Mouse (Mus musculus): ENCODE data around the gene Vps26c. TPM values are rescaled to one million over a fixed set of nuclear protein-coding genes. Genes with fewer than 3 reads are reported as not detected.
A peak's percentile ranks its signal among the peaks of the same experiment; 100 is the strongest.
"Not testable (repeated sequence)": the region's sequence is repeated elsewhere in the genome, so short reads cannot be mapped to it uniquely, and the experiment has no call there.

The Vps26c gene
- total and polyA plus RNA-seq, 2 experiments = 18.8 to 33.1 TPM

GRCm38 (mm10) chr16:94473086-94473822 lies 53.4 kb downstream of the Vps26c start:
- H3K9ac ChIP-seq (ENCODE audit: low read depth, low read length) = no peak overlapping the region
- H3K4me1 ChIP-seq (ENCODE audit: control insufficient read depth, insufficient read depth, low read length) = no peaks in the 10 kb centered on the region; the same call in 1 of the 2 replicates
- no peaks in the 10 kb centered on the region for H3K79me2 ChIP-seq (ENCODE audit: control insufficient read depth, insufficient read depth, low read length)
- WGBS = 87% methylated on average over 11 of the region's 11 CpGs
- peaks cover 3% of the 10 kb centered on the region; the same call in 1 of the 2 replicates for H3K36me3 ChIP-seq (ENCODE audit: control insufficient read depth, insufficient read depth, low read length)
- H3K27me3 ChIP-seq (ENCODE audit: control insufficient read depth, insufficient read depth, low read length) = no peaks in the 10 kb centered on the region
- no peak overlapping the region for H3K4me3 ChIP-seq (ENCODE audit: insufficient read depth, low read depth, low read length)
- no peak for DNase-seq (ENCODE audit: extremely low read depth, low read depth, low spot score)
- H3K27ac ChIP-seq (replicated peaks; ENCODE audit: insufficient read depth, low read depth, low read length) = no peak overlapping the region
- TF ChIP-seq POLR2A (IDR thresholded peaks at IDR 0.05; ENCODE audit: extremely low read depth, insufficient read depth, low read length) (no peak), CTCF (IDR thresholded peaks at IDR 0.05; ENCODE audit: low read depth, low read length) (no peak)

DNA sequence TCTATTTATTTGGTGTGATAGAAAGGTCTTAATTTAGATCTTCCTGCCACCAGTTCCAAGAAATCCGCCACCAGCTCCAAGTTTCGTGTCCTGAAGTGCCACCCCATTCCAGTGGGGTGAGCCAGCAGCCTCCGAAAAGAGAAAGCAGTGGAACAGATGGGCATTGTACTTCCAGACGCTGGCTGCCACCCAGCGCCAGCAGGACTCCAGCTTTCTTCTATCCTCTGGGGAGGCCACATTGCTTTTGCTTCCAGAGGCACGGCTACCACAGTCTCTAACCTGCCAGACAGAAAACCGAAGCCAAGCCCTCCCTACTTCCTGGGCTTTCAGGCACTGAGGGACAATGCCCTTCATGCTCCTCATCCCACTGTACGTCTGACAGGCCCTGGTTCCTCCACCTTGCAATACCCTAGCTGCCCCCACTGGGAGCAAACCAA lies 54.1 kb downstream of the Vps26c start:
- H3K9ac ChIP-seq (ENCODE audit: low read depth, low read length) = no peak overlapping the region
- WGBS = 66% methylated on average over 8 of the region's 8 CpGs
- H3K79me2 ChIP-seq (ENCODE audit: control insufficient read depth, insufficient read depth, low read length) = no peaks in the 10 kb centered on the region
- H3K4me1 ChIP-seq (ENCODE audit: control insufficient read depth, insufficient read depth, low read length) = no peaks in the 10 kb centered on the region; the same call in 1 of the 2 replicates
- H3K36me3 ChIP-seq (ENCODE audit: control insufficient read depth, insufficient read depth, low read length) = peaks cover 5% of the 10 kb centered on the region; the same call in 1 of the 2 replicates
- no peak overlapping the region for H3K27ac ChIP-seq (replicated peaks; ENCODE audit: insufficient read depth, low read depth, low read length)
- no peak overlapping the region for H3K4me3 ChIP-seq (ENCODE audit: insufficient read depth, low read depth, low read length)
- TF ChIP-seq CTCF (IDR thresholded peaks at IDR 0.05; ENCODE audit: low read depth, low read length) (no peak), POLR2A (IDR thresholded peaks at IDR 0.05; ENCODE audit: extremely low read depth, insufficient read depth, low read length) (no peak)
- no peaks in the 10 kb centered on the region for H3K27me3 ChIP-seq (ENCODE audit: control insufficient read depth, insufficient read depth, low read length)
- no peak for DNase-seq (ENCODE audit: extremely low read depth, low read depth, low spot score)

- H3K27ac ChIP-seq (replicated peaks; ENCODE audit: insufficient read depth, low read depth, low read length) = no peak overlapping the region
- WGBS = 89% methylated on average over 2 of the region's 2 CpGs
These were observed 58.2 kb downstream of the Vps26c start for GRCm38 (mm10) chr16:94468391-94468790.

GRCm38 (mm10) chr16:94467337-94468055 lies 59.1 kb downstream of the Vps26c start:
- 88% methylated on average over 11 of the region's 11 CpGs for WGBS
- peak; percentile 10 for DNase-seq (ENCODE audit: extremely low read depth, low read depth, low spot score)

More at GRCm38 (mm10) chr16:94468391-94468790, 58.2 kb downstream of the Vps26c start:
- Histone ChIP-seq H3K4me3 (ENCODE audit: insufficient read depth, low read depth, low read length) (no peak overlapping the region), H3K79me2 (ENCODE audit: control insufficient read depth, insufficient read depth, low read length) (no peaks in the 10 kb centered on the region), H3K4me1 (ENCODE audit: control insufficient read depth, insufficient read depth, low read length) (no peaks in the 10 kb centered on the region; the same call in 1 of the 2 replicates), H3K27me3 (ENCODE audit: control insufficient read depth, insufficient read depth, low read length) (no peaks in the 10 kb centered on the region), H3K36me3 (ENCODE audit: control insufficient read depth, insufficient read depth, low read length) (peaks cover 7% of the 10 kb centered on the region; the same call in 1 of the 2 replicates), H3K9ac (ENCODE audit: low read depth, low read length) (no peak overlapping the region)
- no peak for DNase-seq (ENCODE audit: extremely low read depth, low read depth, low spot score)
- TF ChIP-seq CTCF (IDR thresholded peaks at IDR 0.05; ENCODE audit: low read depth, low read length) (no peak), POLR2A (IDR thresholded peaks at IDR 0.05; ENCODE audit: extremely low read depth, insufficient read depth, low read length) (no peak)

DNA sequence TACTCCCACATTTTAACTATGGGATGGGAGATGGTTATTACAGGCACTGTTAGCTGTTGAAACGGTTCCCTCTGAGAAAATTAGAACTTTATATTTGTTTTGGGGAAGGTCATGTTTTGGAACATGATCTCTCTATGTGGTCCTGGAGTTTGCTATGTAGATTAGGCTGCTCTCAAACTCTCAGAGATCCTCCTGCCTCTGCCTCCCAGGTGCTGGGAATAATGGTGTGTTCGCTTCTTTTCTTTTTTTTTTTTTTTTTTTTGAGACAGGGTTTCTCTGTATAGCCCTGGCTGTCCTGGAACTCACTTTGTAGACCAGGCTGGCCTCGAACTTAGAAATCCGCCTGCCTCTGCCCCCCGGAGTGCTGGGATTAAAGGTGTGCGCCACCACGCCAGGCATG lies 60.3 kb downstream of the Vps26c start:
- H3K36me3 ChIP-seq (ENCODE audit: control insufficient read depth, insufficient read depth, low read length) = peaks cover 11% of the 10 kb centered on the region; the same call in 1 of the 2 replicates
- WGBS = 93% methylated on average over 7 of the region's 7 CpGs
- H3K79me2 ChIP-seq (ENCODE audit: control insufficient read depth, insufficient read depth, low read length); H3K27ac ChIP-seq (replicated peaks; ENCODE audit: insufficient read depth, low read depth, low read length); H3K27me3 ChIP-seq (ENCODE audit: control insufficient read depth, insufficient read depth, low read length); H3K9ac ChIP-seq (ENCODE audit: low read depth, low read length); DNase-seq (ENCODE audit: extremely low read depth, low read depth, low spot score); H3K4me3 ChIP-seq (ENCODE audit: insufficient read depth, low read depth, low read length); H3K4me1 ChIP-seq (ENCODE audit: control insufficient read depth, insufficient read depth, low read length): not testable (repeated sequence)

More at GRCm38 (mm10) chr16:94467337-94468055, 59.1 kb downstream of the Vps26c start:
- Histone ChIP-seq H3K4me3 (ENCODE audit: insufficient read depth, low read depth, low read length) (no peak overlapping the region), H3K27me3 (ENCODE audit: control insufficient read depth, insufficient read depth, low read length) (no peaks in the 10 kb centered on the region), H3K36me3 (ENCODE audit: control insufficient read depth, insufficient read depth, low read length) (peaks cover 7% of the 10 kb centered on the region; the same call in 1 of the 2 replicates), H3K4me1 (ENCODE audit: control insufficient read depth, insufficient read depth, low read length) (no peaks in the 10 kb centered on the region; the same call in 1 of the 2 replicates), H3K9ac (ENCODE audit: low read depth, low read length) (no peak overlapping the region), H3K79me2 (ENCODE audit: control insufficient read depth, insufficient read depth, low read length) (no peaks in the 10 kb centered on the region), H3K27ac (replicated peaks; ENCODE audit: insufficient read depth, low read depth, low read length) (no peak overlapping the region)
- no peak for TF ChIP-seq POLR2A (IDR thresholded peaks at IDR 0.05; ENCODE audit: extremely low read depth, insufficient read depth, low read length)
- TF ChIP-seq CTCF (IDR thresholded peaks at IDR 0.05; ENCODE audit: low read depth, low read length) = no peak

All from liver, adult 2 months (tissue).